Mouse (Mus musculus) lung, adult 18-20 months (tissue): ENCODE results near the gene Trpm7.
"Not testable (repeated sequence)": the region's sequence is repeated elsewhere in the genome, so short reads cannot be mapped to it uniquely, and the experiment has no call there.

Experiments used
- DNase-seq, 2 experiments: peaks; one replicate each; pipeline ENCODE4 v3.0.0; 2022; ENCODE audit warnings: mixed read lengths in 2 of 2

The Trpm7 gene

DNA sequence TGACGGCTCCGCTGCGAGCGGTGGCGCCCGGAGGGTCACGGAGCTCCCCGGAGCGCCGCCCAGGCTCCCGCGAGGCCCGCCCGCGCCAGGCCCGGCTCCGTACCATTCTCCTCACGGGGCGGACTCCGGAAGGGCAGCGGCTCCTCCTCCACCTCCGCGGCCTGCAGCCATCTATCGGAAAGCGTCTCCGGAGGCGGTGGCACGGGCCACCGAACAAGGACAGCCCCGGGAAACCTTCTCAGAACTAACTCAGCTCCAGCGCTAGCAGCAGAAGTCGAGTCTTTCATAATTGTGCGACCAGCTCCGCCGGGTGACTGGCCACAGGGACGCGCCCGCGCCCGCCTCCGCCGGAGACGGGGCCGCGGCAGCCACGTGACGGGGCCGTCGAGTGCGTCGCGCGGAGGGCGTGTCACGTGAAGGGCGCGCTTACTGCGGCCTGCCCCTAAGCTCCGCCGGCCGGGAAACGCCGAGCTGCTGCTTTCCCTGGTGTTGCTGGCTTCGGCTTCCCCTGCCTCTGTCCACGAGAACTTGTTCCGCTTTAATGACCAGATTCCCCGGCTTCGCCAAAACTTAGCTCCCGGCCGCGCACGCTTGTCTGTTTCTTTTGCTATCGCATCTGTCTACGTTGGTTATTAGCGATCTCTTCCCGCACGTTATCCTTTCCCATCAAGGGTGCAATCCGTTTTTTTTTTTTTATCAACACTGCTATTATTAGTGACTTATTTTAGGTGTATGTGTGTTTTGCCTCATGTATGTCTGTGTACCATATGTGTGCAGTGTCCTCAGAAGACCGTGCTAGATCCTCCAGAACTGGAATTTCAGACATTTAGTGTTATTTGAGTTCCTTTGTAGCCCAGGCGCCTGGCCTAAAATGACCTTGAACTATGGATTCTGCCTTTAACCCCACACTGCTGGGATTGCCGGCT lies at the start of gene Trpm7:
Gene Trpm7 (minus strand): TSS at position 360 of the 926 bp plus-strand sequence.
- DNase-seq, result peak; percentile 92 to 93

DNA sequence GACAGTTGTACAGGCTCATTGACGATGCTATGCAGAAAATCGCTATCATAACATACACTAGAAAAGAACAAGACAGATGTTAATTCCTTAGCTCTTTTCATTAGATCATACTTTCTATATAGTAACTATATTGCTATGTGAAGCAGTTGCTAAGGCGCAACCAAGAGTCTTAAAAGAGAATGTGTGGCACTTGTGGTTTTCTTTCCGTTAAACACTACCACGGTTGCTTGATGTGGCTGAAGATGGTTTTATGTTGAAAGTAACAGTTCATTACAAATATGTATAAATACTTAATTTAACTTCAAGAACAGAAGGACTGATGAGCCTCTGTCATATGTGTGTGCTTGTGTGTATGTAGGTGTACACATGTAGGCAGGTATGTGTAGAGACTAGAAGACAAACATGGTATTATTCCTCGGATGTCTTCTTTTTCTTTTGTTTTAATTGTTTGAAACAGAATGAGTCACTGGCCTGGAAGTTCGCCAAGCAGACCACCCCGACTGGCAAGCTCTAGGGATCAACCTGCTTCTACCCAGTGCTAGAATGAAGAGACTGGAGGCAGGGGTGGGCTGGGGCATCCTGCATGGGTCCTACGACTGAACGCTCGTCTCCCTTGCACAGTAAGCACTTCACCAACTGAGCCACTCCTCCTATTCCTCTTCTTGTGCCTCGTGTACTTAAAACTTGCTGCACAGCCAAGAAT lies 44.5 kb upstream of the Trpm7 start:
- no peak for DNase-seq

DNA sequence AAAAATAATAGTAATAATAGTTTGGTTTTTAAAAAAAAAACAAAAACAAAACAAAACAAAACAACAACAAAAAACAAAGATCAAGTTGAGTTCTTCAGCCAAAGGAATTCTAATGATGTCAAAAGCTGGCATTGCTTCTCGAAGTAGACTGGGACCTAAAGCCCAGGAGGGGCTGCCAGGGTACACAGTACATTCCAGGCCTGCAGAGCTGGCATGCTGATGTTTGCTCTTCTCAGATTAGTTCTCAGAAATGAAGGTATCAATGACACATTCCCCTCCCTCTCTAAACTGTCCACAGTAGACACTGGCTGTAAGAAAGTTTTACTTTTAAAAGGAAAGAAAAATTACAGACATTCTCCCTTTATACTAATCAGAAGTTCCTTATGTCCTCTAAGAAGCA lies 40.2 kb upstream of the Trpm7 start:
- no peak for DNase-seq

- DNase-seq, result no peak
These were observed 38.1 kb upstream of the Trpm7 start for GRCm38 (mm10) chr2:126914096-126914495.

DNA sequence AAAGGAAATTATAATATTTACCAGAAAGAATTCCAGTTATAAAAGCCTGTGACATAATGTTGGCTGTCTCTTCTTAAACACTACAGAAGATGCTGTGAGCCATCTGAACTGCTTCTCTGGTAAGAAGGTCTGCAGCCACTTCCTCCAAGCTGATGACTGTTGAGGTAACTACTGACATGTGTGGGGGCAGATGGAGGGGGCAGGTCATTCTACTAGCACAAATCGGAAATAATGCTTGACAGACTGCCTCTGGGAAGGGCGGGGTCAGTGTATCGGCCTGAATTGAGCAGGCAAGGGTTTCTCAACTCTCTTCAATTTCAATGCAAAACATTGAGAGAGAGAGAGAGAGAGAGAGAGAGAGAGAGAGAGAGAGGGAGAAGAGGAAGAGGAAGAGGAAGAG lies 28.1 kb upstream of the Trpm7 start:
- DNase-seq, result no peak

- DNase-seq, result peak in 1 of 2 experiments; percentile 2
These were observed 21.5 kb upstream of the Trpm7 start for GRCm38 (mm10) chr2:126897511-126897910.

DNA sequence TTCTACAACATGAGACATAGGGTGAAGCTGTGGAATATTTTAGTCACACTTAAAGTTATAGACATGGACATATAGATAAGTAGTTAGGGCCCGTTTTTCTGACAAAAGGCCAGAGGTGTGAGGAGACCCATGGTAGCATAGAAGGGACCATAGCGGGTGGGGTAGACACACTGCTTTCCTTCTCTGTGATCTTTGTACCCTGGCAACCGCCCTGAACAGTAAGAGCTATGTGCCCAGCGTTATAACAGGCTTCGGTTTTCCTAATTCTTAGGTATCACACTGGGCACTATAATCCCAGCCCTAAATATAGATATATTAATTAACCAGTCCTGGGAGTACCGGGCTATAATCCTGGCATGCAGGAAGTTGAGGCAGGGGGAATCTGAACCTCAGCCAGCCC lies 20.9 kb upstream of the Trpm7 start:
- no peak for DNase-seq

- no peak for DNase-seq
These were observed 18.2 kb upstream of the Trpm7 start for GRCm38 (mm10) chr2:126894245-126894644.

- no peak for DNase-seq
These were observed 16.3 kb upstream of the Trpm7 start for GRCm38 (mm10) chr2:126892316-126892715.

- DNase-seq, result no peak
These were observed 15.7 kb upstream of the Trpm7 start for GRCm38 (mm10) chr2:126891743-126892142.

GRCm38 (mm10) chr2:126887141-126887540 lies 11.1 kb upstream of the Trpm7 start:
- DNase-seq, result no peak

- DNase-seq, result no peak
These were observed 9.8 kb upstream of the Trpm7 start for GRCm38 (mm10) chr2:126885871-126886270.

DNA sequence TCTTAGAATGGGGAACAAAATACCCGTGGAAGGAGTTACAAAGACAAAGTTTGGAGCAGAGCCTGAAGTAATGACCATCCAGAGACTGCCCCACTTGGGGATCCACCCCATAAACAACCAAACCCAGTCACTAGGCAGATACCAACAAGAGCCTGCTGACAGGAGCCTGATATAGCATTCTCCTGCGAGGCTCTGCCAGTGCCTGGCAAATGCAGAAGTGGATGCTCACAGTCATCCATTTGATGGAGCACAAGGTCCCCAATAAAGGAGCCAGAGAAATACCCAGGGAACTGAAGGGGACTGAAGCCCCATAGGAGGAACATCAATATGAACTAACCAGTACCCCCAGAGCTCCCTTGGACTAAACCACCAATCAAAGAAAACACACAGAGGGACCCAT lies 6.7 kb upstream of the Trpm7 start:
- DNase-seq, result not testable (repeated sequence)

DNA sequence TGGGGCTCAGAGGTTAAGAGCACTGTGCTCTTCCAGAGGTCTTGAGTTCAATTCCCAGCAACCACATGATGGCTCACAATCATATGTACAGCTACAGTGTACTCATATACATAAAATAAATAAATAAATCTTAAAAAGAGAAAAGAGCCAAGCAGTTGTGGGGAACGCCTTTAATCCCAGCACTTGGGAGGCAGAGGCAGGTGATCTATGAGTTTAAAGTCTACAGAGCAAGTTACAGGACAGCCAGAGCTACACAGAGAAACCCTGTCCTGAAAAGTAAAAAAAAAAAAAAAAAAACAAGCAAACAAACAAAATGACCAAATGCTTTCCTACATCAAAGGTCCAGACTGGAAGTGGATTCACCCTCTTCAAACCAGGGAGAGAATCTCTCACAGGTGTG lies 2.0 kb upstream of the Trpm7 start:
- no peak for DNase-seq

DNA sequence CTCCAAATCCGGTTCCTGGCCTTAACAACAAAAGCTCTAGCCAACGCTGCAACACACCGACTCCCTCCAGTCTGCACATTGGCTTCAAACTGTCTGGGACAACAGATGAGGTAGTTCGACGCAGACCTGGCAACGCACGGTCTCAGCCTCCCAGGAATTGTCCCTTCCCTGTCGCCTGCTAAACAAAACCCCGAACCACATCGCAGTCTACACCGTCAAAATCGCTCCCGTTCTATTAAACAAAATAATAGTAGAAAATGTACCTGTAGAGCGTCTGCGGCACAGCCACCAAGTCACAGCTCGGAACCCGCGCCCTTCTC lies 554 bp downstream of the Trpm7 start:
- DNase-seq, result peak in 1 of 2 experiments; percentile 44

GRCm38 (mm10) chr2:126874809-126875515 lies 1.1 kb downstream of the Trpm7 start:
- DNase-seq, result no peak

GRCm38 (mm10) chr2:126866301-126866700 lies 9.7 kb downstream of the Trpm7 start:
- no peak for DNase-seq

DNA sequence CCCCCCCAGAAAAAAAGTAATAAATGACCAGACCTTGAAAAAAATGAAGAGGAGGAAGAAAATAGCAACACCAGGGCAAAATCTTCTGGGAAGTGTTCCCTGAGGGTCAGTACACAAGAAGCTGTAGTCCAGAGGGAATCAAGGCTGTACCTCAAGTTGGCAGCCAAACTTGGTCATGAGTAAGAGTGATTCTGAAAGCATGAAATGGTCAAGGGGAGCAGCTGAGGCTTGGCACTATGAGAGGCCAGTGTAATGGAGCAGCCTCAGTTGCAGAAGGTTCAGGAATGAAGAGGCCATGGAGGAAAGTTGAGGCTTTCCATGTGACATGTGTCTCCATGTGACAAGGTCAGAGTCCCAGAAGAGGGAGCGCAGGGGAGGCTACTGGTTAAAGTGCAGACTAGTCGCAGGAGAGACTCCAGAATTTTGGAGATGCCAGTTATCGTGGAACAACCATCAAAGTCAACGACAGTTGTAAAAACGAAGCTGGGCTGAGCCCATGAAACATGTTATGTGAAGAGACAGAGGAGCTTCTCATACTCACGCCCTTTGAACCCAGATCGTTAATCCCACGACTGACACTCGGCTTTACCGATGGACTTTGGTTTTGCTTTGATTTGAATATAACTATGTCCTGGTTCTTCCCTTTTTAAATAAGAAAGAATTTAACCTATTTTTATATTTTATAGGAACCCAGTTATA lies 10.4 kb downstream of the Trpm7 start:
- DNase-seq, result no peak

DNA sequence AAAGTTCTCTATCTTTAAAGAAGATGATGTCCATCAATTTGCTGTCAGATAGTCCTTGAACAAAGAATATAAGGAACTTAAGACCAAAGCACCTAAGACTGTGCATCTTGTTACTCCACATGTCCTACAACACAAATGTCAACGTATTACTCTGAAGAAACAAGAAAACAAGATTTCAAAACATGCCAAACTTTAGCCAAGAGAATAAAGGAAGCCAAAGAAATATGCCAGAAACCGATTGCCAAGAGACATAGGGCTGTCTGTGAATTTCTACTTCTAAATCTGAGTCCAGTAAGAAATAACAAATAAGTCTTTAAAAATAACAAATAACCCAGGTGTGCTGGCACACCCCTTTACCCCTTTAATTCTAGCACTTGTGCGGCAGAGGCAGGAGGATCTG lies 11.0 kb downstream of the Trpm7 start:
- no peak for DNase-seq

DNA sequence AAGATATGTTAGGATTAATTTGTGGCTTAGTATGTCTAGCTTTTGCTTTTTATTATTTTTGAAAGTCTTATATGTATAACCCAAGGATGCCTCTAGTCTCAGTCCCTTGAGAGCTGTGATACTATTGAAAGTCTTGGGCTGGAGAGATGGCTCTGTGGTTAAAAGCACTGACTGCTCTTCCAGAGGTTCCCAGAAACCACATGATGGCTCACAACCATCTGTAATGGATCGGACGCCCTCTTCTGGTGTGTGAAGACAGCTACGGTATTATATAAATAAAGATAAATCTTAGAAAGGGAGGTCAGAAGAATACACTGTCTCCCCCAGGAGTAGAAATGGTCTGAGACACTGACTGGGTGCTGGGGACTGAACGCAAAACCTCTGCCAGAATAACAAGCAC lies 31.3 kb downstream of the Trpm7 start:
- no peak for DNase-seq

GRCm38 (mm10) chr2:126838848-126839247 lies 37.2 kb downstream of the Trpm7 start:
- no peak for DNase-seq

- no peak for DNase-seq
These were observed 58.6 kb downstream of the Trpm7 start for GRCm38 (mm10) chr2:126817414-126817813.
